Mouse (Mus musculus) brain, embryonic 14.5 days (tissue): ENCODE data around the gene Wipf2.

Experiments used
- CTCF ChIP-seq: fragments of 200-500 bp; IDR thresholded peaks from 2 replicates; pipeline ENCODE4 v1.5.1; 2012; ENCODE audit warnings: inconsistent platforms, mild to moderate bottlenecking, moderate library complexity, borderline replicate concordance; ENCODE audit not compliant: insufficient read depth, insufficient read length; ENCODE audit errors: extremely low read depth
- POLR2A ChIP-seq: fragments of 200-500 bp; IDR thresholded peaks from 2 replicates; pipeline ENCODE4 v1.6.1; 2012; ENCODE audit warnings: mild to moderate bottlenecking, inconsistent platforms, borderline replicate concordance; ENCODE audit not compliant: poor library complexity, insufficient read depth, insufficient read length, severe bottlenecking; ENCODE audit errors: extremely low read depth

DNA sequence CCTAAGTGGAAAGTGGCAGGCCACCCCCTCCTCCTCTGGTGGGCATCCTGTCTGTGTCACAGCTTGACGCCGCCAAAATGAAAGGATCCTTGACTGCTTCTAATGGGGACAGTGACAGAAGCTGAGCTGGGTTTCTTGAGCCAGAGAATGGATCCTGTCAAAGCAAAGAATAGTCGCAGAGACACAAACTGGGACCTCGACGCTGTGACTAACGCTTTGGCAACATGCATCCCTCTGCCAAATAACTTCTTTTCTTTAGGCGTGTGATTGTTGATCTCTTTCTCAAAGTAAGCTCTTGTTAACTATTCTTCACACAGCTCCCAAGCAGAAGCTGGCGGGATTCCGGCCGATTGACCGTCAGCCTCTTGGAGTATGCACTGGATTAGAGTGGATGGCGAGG is 3.9 kb downstream of the Wipf2 start:
- TF ChIP-seq POLR2A (no peak), CTCF (no peak)
